Mouse (Mus musculus) embryonic facial prominence, embryonic 13.5 days (tissue): Measurements from ENCODE around the gene Ppp1r9a. TPM values are rescaled to one million over a fixed set of nuclear protein-coding genes. Genes with fewer than 3 reads are reported as not detected.
A peak's percentile ranks its signal among the peaks of the same experiment; 100 is the strongest.

Experiments
- ATAC-seq: fragments of 200-750 bp; cut with Nextera tagmentation; 2 replicates; pipeline ENCODE4 v1.8.0; 2017; ENCODE audit warnings: low read depth; ENCODE audit not compliant: insufficient number of reproducible peaks, insufficient read depth, low FRiP score, low TSS enrichment
- H3K27ac ChIP-seq: fragments of 300-500 bp; sonication (generic); 2 replicates; pipeline ENCODE4 v1.5.1; 2015; ENCODE audit warnings: moderate library complexity, mild to moderate bottlenecking, inconsistent platforms
- H3K27me3 ChIP-seq: fragments of 300-500 bp; sonication (generic); 2 replicates; pipeline ENCODE4 v1.6.1; 2015; ENCODE audit warnings: mild to moderate bottlenecking, inconsistent platforms
- H3K36me3 ChIP-seq: fragments of 300-500 bp; sonication (generic); 2 replicates; pipeline ENCODE4 v1.6.1; 2015; ENCODE audit warnings: mild to moderate bottlenecking, inconsistent platforms
- H3K4me1 ChIP-seq: fragments of 300-500 bp; sonication (generic); 2 replicates; pipeline ENCODE4 v1.6.1; 2015; ENCODE audit warnings: inconsistent platforms
- H3K4me2 ChIP-seq: fragments of 300-500 bp; sonication (generic); 2 replicates; pipeline ENCODE4 v1.6.1; 2015; ENCODE audit warnings: moderate library complexity, mild to moderate bottlenecking, inconsistent platforms
- H3K4me3 ChIP-seq: fragments of 300-500 bp; sonication (generic); 2 replicates; pipeline ENCODE4 v1.5.1; 2015; ENCODE audit warnings: mild to moderate bottlenecking, inconsistent platforms
- H3K9ac ChIP-seq: fragments of 300-500 bp; sonication (generic); 2 replicates; pipeline ENCODE4 v1.6.1; 2015; ENCODE audit warnings: mild to moderate bottlenecking, inconsistent platforms
- H3K9me3 ChIP-seq: fragments of 300-500 bp; sonication (generic); 2 replicates; pipeline ENCODE4 v1.6.1; 2016; ENCODE audit warnings: inconsistent platforms
- WGBS: fragments of 180-500 bp; shearing (Covaris S2); methylation state at CpG from one replicate; pipeline ENCODE4 v1.1.7; 2015; ENCODE audit warnings: mixed read lengths; 5-methylcytosine and 5-hydroxymethylcytosine counted together
- polyA plus RNA-seq: library from polyadenylated mRNA; unstranded; fragments of >200 nt; fragmentation: Nextera tagmentation; extraction: Ambion mirVana; gene quantifications from 2 replicates; pipeline ENCODE4 v1.2.1, GENCODE M21; 2015

Gene Ppp1r9a
- polyA plus RNA-seq, 1 experiment from 2014 or later: 19.7 TPM

DNA sequence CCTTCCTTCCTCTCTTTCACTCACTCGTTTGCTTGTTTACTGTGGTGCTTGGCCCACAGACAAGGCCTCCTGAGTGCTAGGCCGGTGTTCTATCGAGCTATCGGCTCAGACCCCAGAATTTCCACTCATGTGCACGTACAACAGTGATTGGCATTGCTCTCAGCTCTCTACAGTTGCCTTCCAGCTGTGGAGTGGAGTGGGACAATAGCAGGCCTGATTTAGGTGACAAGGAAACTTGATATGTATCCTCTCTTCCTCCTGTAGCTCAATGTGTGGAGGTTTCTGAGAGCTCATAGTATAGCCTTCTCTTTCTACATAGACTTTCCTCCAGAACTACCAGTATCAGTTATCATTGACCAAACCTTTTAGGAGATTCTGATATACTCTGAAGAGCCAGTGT, 60.3 kb downstream of the Ppp1r9a start:
- ATAC-seq: no peak
- no peak overlapping the region for H3K4me3 ChIP-seq
- H3K36me3 ChIP-seq: no peaks in the 10 kb centered on the region
- H3K27me3 ChIP-seq: no peaks in the 10 kb centered on the region
- WGBS: 70% methylated on average over 5 of the region's 5 CpGs
- peaks cover 3% of the 10 kb centered on the region; the same call in 1 of the 2 replicates for H3K4me1 ChIP-seq
- H3K9me3 ChIP-seq: no peaks in the 10 kb centered on the region
- H3K4me2 ChIP-seq: no peak overlapping the region
- H3K9ac ChIP-seq: no peak overlapping the region
- no peak overlapping the region for H3K27ac ChIP-seq

DNA sequence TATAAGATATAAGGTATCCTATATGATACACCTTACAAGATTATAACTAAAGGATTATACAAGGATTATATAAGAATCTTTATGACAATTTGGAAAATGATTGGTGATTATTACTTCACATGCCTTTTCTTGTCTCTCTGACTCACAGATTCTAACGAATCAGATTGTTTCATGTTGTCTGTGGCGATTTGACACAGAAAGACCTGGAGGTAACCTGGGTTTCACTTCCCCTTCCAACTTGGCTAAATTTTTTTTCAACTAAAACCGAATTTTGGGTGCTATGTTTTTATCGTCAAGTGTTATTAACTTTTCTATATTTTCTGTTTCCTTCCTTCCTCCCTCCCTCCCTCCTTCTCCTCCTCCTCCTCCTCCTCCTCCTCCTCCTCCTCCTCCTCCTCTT, 64.5 kb downstream of the Ppp1r9a start:
- no peak overlapping the region for H3K4me3 ChIP-seq
- no peak for ATAC-seq
- H3K27me3 ChIP-seq: no peaks in the 10 kb centered on the region
- no peaks in the 10 kb centered on the region for H3K36me3 ChIP-seq
- H3K9ac ChIP-seq: no peak overlapping the region
- H3K27ac ChIP-seq: no peak overlapping the region
- WGBS: 90% methylated on average over 4 of the region's 4 CpGs
- H3K4me1 ChIP-seq: peaks cover 5% of the 10 kb centered on the region; the same call in 1 of the 2 replicates
- H3K4me2 ChIP-seq: no peak overlapping the region
- H3K9me3 ChIP-seq: no peaks in the 10 kb centered on the region

DNA sequence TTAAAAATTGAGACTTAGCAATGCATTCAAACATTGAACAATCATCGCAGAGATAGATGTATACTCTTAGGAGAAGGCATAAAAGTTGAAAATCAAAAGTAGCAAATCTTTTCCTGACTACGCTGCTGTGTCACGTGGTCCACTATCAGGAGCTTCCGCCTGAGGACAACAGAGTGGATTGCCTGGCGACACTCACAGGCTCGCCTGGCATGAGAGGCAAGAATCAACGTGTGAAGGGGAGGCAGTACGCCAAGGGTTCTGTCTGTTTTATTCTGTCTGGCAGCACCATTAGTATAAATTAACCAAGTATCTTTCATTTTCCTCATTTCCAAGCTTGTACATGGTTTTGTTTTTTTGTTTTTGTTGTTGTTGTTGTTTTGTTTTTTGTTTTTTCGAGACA, 68.5 kb downstream of the Ppp1r9a start:
- Histone ChIP-seq H3K4me2 (no peak overlapping the region), H3K9me3 (no peaks in the 10 kb centered on the region), H3K4me3 (no peak overlapping the region), H3K36me3 (no peaks in the 10 kb centered on the region), H3K27ac (0 out of 2 replicates have a peak overlapping the region, but pooled peaks have one; percentile 3), H3K27me3 (no peaks in the 10 kb centered on the region), H3K9ac (no peak overlapping the region), H3K4me1 (peaks cover 8% of the 10 kb centered on the region; the same call in 1 of the 2 replicates)
- no peak for ATAC-seq
- WGBS: 80% methylated on average over 9 of the region's 9 CpGs

DNA sequence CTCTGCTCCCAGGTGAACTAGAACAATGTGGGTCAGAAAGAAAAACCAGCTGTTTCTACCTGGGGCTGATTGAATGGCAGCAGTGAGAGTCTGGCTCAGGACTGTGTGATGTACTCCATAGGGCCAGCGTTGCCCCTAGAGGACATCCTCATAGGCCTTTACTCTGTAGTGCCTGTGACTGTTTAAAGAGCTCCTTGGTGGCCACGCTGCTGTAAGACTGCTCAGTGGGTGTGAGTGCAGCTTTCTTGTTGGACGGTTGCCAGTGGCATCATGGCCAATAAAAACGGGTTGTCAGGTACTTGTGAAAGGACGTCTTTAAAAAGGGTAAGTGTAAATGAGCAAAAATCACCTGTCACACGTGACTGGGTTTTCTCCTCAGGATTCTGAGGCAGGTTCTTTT, 70.1 kb downstream of the Ppp1r9a start:
- Histone ChIP-seq H3K36me3 (no peaks in the 10 kb centered on the region), H3K27me3 (no peaks in the 10 kb centered on the region), H3K4me2 (no peak overlapping the region), H3K9me3 (no peaks in the 10 kb centered on the region), H3K4me1 (peaks cover 8% of the 10 kb centered on the region; the same call in 1 of the 2 replicates), H3K27ac (no peak overlapping the region), H3K9ac (no peak overlapping the region), H3K4me3 (no peak overlapping the region)
- WGBS: 57% methylated on average over 6 of the region's 6 CpGs
- no peak for ATAC-seq

DNA sequence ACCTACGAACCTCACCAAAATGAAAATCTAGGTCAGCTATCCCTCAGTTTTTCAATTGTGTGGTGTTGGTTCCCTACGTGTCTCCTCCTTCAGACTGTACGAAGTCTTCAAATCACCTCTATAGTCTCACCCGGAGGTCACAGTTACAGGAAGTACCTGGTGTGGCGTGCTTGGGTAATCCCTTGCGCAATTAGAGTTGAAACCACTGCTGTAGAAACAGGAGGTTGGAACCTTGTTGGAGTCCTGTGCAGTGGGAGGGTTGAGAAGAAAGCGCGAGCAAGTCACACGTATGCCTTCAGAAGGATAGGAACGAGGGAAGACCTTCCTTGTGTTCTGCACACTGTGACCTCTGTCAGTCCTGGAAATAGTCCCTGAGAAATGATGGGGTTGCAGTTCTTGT, 70.6 kb downstream of the Ppp1r9a start:
- Histone ChIP-seq H3K4me3 (no peak overlapping the region), H3K27ac (no peak overlapping the region), H3K9me3 (no peaks in the 10 kb centered on the region), H3K4me1 (peaks cover 8% of the 10 kb centered on the region; the same call in 1 of the 2 replicates), H3K4me2 (no peak overlapping the region), H3K27me3 (no peaks in the 10 kb centered on the region), H3K36me3 (no peaks in the 10 kb centered on the region), H3K9ac (no peak overlapping the region)
- WGBS: 93% methylated on average over 10 of the region's 10 CpGs
- ATAC-seq: no peak

DNA sequence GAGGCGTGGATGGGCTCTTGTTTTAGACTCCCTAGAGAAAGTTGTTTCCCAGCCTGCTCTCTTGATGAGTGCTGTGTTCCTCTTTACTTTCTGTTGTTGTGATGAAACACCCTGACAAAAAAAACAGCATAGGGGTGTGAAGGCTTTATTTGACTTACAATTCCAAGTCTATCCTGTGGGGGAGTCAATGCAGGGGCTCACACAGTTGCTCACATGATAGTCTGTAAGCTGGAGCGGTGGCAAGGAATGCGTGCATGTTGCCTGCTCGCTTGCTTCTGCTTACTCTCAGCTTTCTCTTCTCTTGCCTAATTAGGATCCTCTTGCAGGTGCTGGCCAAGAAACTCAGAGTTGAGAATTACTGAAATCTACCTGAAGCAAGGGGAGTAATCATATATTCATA, 74.8 kb downstream of the Ppp1r9a start:
- H3K9ac ChIP-seq: no peak overlapping the region

DNA sequence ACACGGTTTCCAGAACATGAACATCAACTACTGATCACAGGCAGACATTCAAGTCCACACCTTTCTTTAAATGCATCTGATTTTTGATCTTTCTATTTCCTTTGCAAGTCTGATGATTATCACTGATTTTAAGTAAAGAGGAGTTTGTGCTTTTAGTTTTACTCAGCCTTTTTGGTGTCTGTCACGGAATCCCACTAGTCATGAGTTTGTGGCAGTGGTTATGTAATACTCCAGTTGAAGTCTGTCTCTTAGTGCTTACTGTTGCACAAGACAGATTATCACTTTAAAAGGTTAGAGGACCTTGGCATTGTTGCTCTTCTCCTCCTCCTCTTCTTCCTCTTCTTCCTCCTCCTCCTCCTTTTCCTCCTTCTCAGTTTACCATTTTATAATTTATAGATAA, 75.5 kb downstream of the Ppp1r9a start:
- Histone ChIP-seq H3K9ac (no peak overlapping the region), H3K27ac (no peak overlapping the region), H3K4me1 (peaks cover 3% of the 10 kb centered on the region; the same call in 1 of the 2 replicates), H3K9me3 (no peaks in the 10 kb centered on the region), H3K27me3 (no peaks in the 10 kb centered on the region), H3K4me2 (no peak overlapping the region), H3K4me3 (no peak overlapping the region), H3K36me3 (no peaks in the 10 kb centered on the region)
- WGBS: 77% methylated on average over 2 of the region's 2 CpGs
- ATAC-seq: no peak

More for the DNA sequence above, 74.8 kb downstream of the Ppp1r9a start:
- Histone ChIP-seq H3K4me2 (no peak overlapping the region), H3K4me3 (no peak overlapping the region), H3K36me3 (no peaks in the 10 kb centered on the region), H3K27me3 (no peaks in the 10 kb centered on the region), H3K4me1 (peaks cover 4% of the 10 kb centered on the region; the same call in 1 of the 2 replicates), H3K27ac (no peak overlapping the region), H3K9me3 (no peaks in the 10 kb centered on the region)
- no peak for ATAC-seq
- WGBS: 84% methylated on average over 4 of the region's 4 CpGs

DNA sequence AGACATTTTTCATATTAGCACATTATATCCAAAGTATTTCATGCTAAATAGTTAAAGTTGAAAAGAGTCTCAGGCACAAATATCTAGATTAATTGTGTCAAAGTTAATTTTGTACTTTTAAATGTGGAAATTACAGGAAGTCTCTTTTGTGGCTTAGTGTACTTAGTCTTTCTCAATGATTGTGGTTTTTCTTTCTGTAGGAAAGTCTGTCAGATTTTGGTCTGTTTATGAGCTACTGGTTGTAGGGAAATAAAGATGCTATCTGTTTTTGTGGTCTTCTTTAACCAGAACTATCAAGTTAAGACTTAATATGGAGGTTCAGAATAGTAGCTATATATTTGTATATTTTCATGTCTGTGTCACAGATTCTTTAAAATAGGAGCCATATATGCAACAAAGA, 76.2 kb downstream of the Ppp1r9a start:
- Histone ChIP-seq H3K4me3 (no peak overlapping the region), H3K4me1 (peaks cover 3% of the 10 kb centered on the region; the same call in 1 of the 2 replicates), H3K27me3 (no peaks in the 10 kb centered on the region), H3K4me2 (no peak overlapping the region), H3K27ac (no peak overlapping the region), H3K9me3 (no peaks in the 10 kb centered on the region), H3K36me3 (no peaks in the 10 kb centered on the region), H3K9ac (no peak overlapping the region)
- no peak for ATAC-seq

DNA sequence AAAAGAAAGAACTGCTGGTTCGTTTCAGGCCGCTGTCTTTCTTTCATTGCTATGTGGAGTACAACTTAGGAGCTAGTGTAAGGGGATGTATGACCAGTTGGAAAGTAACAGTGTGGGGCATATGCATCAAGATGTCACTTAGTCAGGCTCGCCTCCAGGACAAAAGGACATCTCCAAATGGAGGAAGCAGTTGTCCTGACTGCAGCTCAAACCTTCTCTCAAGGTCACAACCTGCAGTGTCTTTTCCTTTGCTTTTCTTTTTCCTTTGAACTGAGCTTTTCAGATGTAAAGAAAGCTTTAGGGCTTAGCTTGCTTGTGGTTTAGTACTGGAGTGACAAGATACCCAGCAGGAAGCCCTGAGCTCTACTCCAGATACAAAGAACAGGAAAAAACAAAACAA, 77.4 kb downstream of the Ppp1r9a start:
- no peak overlapping the region for H3K27ac ChIP-seq
- ATAC-seq: no peak
- H3K9me3 ChIP-seq: no peaks in the 10 kb centered on the region
- H3K36me3 ChIP-seq: no peaks in the 10 kb centered on the region
- 62% methylated on average over 3 of the region's 3 CpGs for WGBS
- no peak overlapping the region for H3K4me3 ChIP-seq
- no peak overlapping the region for H3K9ac ChIP-seq
- no peaks in the 10 kb centered on the region for H3K27me3 ChIP-seq
- H3K4me2 ChIP-seq: no peak overlapping the region
- H3K4me1 ChIP-seq: peaks cover 3% of the 10 kb centered on the region; the same call in 1 of the 2 replicates

DNA sequence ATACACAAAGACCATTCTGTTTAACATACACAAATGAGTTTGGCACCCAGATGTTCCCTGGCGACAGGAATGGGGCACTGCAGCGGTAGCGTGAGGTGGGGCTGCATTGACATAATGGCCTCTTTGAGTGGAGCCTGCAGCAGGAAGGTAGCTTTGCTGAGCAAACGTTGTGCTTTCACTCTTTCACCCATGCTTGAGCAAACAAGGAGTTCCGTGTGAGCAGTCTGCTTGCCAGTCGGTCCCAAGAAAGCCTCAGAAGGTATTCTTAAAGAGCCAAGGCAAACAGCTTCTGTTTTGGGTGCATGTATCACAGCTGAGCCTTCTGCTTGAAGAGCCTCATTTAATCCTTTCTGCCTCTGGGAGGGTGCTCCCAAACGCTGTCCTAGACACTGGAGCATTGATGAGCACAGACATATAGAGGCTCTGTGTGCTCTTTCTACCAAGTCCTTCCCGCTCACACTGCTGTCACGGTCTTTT, 80.0 kb downstream of the Ppp1r9a start:
- H3K27ac ChIP-seq: peak overlapping the region; percentile 52; the same call in 1 of the 2 replicates
- no peak overlapping the region for H3K4me3 ChIP-seq
- WGBS: 30% methylated on average over 9 of the region's 9 CpGs
- H3K9ac ChIP-seq: no peak overlapping the region
- no peaks in the 10 kb centered on the region for H3K36me3 ChIP-seq
- peaks cover 3% of the 10 kb centered on the region; the same call in 1 of the 2 replicates for H3K4me1 ChIP-seq
- no peaks in the 10 kb centered on the region for H3K9me3 ChIP-seq
- H3K27me3 ChIP-seq: no peaks in the 10 kb centered on the region
- peak; percentile 67 for ATAC-seq
- no peak overlapping the region for H3K4me2 ChIP-seq

DNA sequence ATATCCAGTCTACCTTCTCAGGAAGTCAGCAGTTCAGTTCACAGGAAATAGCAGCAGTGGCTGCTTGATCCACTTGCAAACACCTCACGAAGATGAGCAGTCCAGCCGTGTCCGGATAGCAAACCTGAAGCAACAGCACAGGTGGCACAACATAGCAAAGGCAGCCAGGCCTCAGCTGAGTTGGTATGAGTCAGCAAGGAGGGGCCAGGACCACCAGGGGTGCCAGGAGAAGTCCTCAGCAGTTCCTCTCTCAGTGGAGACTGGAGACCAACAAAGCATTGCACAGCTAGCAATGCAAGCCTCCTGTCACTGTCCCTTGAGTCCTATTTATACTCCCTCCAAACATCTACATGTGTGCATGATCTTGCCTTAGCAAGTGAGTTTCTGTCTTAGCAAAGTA, 83.0 kb downstream of the Ppp1r9a start:
- ATAC-seq: no peak
- Histone ChIP-seq H3K4me3 (no peak overlapping the region), H3K4me2 (no peak overlapping the region), H3K27me3 (no peaks in the 10 kb centered on the region), H3K36me3 (no peaks in the 10 kb centered on the region), H3K9ac (no peak overlapping the region), H3K4me1 (peaks cover 3% of the 10 kb centered on the region; the same call in 1 of the 2 replicates), H3K9me3 (no peaks in the 10 kb centered on the region), H3K27ac (no peak overlapping the region)
- WGBS: 89% methylated on average over 3 of the region's 3 CpGs

DNA sequence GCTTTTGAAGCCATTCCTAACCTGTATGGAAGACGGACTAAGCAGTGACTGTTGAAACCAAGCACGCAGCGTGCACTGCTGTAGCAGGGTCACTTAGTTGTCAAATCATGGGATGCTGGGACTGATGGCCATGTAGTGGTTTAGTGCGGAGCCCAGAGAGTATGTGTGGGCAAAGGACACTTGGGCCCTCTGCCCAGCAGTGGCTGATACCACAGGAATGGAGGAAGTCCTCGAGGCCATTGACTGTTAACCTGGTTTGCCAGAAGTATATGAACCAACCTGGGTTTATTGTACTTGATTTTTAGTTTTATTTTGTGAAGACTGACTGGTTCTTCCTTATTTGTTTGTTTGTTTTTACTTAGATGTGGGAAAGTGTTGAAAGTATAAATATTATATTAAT, 84.4 kb downstream of the Ppp1r9a start:
- H3K4me1 ChIP-seq: peaks cover 3% of the 10 kb centered on the region; the same call in 1 of the 2 replicates
- H3K9me3 ChIP-seq: no peaks in the 10 kb centered on the region
- no peaks in the 10 kb centered on the region for H3K27me3 ChIP-seq
- no peak overlapping the region for H3K4me3 ChIP-seq
- H3K27ac ChIP-seq: no peak overlapping the region
- H3K4me2 ChIP-seq: no peak overlapping the region
- no peaks in the 10 kb centered on the region for H3K36me3 ChIP-seq
- WGBS: 93% methylated on average over 5 of the region's 5 CpGs
- no peak overlapping the region for H3K9ac ChIP-seq
- no peak for ATAC-seq
